Mouse (Mus musculus) ES-E14 (cell line): Measurements from ENCODE around the gene Eif2b5.

Source experiments
- ZC3H11A ChIP-seq: IDR thresholded peaks from 2 replicates; pipeline ENCODE4 v1.6.1; 2012; ENCODE audit warnings: low read depth, mild to moderate bottlenecking, inconsistent platforms, low read length, borderline replicate concordance
- ZNF384 ChIP-seq: IDR thresholded peaks from 2 replicates; pipeline ENCODE4 v1.6.1; 2012; ENCODE audit warnings: low read depth, low read length, inconsistent platforms

GRCm38 (mm10) chr16:20498677-20499475, at the start of gene Eif2b5:
- TF ChIP-seq ZC3H11A (no peak), ZNF384 (no peak)
